Mouse (Mus musculus) heart, adult 11 months (tissue): Measurements from ENCODE around the gene Birc6.

Experiments
- DNase-seq: peaks from one replicate; pipeline ENCODE4 v3.0.0; 2022

Birc6 gene

DNA sequence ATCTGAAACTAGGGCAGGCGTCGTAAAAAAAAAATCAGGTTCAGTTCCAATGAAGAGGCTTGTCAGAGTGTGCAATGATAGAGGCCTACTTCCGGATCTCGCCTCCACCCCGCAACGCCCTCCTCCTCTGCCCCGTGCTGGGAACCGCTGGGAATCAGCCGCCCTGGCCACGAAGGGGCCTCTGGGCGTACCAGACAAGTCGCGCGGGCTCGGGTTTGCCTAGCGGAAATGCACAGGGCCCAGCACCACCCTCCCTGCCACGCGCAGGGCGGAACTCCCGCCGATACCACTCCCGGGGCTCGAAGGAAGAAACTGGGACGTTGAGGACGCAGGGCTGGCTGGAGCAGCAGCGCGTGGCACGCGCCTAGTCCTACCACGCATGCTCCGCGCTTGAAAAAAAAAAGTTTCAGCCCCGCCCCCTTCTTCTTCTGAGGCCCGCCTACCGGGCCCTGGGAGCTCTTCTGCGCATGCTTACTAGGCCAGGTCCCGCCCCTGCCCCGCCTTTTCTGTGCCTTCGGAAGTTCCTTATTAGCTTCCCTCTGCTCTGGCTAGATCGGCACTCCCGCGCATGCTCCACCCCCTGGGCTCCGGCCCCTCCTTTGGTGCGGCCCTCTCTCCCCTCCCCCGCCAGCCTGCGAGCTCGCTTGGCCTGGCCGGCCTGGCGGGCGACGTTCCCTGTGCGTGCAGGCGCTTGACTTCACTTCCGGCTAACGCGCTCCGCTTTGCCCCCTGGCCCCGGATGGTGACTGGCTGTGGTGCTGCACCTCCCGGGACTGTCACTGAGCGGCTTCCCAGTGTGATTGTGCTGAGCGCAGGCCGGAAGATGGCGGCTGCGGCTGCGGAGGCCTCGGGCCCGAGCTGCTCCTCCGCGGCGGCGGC, at the start of gene Birc6:
Gene Birc6 (plus strand): TSS at position 567 of the 879 bp plus-strand sequence.
- peak; percentile 100 for DNase-seq

DNA sequence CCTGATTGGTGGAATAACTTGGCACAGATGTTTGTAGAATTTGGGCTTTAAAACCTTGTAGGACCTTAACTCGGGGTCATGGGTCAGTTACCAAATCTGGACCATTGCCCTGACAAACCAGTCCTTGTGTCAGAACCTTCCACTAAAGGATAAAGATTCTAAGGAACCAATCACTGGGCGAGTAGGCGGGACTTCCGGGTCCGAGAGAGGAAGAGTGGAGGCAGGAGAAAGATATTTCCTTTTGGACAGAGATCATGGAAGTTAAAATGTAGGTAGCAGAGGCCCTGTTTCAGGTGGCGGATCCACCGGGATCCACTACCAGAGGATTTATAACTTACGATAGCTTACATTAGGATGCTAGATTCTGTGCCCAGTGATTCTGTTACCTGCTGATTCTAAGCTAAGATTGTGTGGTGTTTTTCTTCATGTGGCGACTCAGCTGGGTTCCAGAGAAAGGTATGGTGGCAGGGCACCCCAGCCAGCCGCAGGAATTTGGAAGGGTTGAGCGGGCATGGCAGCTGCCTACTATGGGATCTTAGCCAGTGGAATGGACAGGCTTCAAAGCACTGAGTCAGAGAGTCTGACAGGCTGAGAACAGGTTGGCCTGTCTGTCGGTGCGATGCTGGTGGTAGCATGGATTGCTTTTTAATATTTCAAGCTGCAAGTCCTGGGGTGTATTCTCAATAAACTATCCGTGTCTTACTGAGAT, 47.6 kb upstream of the Birc6 start:
- DNase-seq: peak; percentile 74

DNA sequence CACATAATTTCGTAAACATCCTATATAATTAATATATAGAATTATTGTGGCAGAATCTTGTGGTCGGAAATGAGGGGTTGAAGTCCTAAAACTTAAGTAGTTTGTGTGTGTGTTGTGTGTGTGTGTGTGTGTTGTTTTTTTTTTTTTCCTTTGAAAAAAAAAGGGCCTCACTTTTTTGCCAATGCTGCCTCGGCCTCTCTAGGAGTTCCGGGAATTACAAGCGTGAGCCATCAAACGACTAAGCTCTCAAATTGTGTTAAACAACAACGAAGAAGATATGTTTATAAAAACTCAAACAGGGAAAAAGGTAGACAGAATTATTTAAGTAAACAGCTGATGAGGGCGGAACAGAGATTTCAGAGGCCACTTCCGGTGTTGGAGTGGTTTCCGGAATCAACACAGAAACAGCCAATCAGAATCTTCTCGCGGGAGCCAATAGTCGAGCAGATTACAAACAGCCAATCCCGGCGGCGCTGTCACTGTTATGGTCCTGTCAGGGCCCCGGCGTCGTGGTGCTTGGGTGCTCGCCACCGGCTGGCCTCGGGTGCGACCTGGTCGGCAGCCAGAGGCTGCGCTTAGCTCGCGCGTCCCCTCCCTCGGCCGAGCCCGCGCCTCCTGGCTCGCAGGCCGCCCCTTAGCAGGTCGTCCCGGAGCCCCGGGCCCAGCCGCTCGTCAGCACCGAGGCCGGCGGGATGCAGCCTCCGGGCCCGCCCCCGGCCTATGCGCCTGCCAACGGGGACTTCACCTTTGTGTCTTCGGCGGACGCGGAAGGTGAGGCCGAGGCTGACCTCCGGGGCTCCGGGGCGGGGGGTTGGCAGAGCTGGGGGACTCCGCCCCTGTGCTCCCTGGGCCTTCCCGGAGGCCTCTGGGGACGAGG, 38.8 kb upstream of the Birc6 start, which contains the start of gene Yipf4:
Gene Yipf4 (plus strand): TSS at position 470 of the 877 bp plus-strand sequence.
- peak; percentile 100 for DNase-seq

DNA sequence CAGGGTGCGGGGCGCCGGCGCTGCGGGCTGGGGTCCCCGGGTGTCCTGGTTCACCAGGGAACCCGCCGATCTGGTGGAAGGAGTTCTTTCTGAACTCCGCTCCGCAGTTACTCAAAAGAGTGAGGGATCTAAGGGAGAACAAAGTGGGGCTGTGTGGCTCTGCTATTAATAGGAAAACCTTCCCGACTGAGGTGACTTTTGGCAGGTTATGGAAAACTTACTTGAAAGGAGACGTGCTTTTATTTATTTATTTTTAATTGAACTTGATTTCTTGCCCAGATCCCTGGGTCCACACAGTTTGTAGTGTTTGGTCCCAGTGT, 38.2 kb upstream of the Birc6 start:
- DNase-seq: no peak

DNA sequence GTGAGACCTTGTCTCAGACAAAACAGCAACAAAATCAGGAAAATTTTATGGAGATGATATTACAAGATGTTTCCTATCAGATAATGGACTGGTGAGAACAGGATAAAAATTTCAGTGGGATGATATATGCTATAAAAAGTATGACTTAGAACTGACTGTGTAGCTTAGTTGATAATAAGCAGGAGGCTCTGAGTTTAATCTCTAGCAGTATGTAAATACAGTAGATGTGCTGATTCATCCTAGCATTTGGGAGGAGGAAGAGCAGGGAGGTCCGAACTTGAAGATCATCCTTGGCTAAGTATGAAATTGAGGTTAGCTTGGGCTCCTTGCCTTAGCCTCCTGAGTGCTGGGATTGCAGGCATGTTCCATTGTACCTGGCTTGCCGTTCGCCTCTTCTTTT, 36.5 kb upstream of the Birc6 start:
- no peak for DNase-seq

DNA sequence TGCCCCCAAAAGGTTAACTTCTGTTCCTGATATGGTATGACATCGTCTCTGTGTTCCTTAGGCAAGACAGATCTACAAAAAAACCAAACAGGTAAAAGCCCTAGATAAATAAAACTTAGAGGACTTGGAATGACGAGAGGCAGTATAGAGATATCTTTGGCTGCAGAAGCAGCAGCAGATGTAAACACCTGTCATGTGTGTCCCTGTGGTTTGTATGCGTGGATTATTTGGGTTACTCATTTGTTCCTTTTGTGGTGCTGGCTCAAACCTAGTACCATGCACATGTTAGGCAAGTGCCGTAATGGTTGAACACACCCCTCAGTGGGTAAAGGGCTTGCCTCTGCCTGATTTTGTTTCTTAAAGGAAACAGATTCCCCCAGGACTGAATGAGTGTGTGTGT, 27.9 kb upstream of the Birc6 start:
- peak; percentile 30 for DNase-seq

DNA sequence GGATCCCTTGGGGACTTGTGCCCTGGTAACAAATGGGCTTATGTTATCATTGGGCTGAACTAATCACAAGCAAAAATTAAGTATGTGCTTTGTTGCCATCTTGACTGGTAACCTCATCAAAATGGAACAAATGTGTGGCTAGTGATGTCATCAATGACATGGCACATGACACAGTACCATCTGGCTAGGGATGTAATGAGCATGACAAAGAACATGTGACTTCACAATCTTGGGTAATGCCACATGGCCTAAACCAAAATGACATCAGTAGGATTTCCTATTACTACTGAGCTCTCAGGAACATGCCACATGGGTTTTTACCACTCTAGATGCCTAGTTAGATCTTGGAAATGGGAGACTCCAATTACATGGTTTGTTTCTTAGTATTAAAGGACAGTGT, 27.0 kb upstream of the Birc6 start:
- peak; percentile 28 for DNase-seq

DNA sequence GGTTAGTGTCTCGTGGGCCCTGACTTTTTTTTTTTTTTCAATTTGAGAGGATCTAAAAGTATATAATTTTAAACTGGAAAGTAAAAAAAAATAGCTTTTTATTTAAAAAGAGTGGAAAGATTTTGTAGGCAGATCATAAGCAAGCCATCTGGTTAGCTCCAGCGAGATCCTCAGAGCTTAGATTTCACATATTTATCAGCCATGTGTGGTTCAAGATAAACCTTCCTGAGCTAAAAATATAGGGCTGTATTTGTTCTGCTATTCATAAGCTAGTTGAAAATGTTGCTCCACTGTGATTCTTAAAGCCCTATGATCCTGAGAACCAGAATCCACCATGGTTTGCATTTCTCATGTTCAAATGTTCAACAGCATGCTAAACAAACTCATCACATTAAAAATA, 20.2 kb upstream of the Birc6 start:
- peak; percentile 2 for DNase-seq

DNA sequence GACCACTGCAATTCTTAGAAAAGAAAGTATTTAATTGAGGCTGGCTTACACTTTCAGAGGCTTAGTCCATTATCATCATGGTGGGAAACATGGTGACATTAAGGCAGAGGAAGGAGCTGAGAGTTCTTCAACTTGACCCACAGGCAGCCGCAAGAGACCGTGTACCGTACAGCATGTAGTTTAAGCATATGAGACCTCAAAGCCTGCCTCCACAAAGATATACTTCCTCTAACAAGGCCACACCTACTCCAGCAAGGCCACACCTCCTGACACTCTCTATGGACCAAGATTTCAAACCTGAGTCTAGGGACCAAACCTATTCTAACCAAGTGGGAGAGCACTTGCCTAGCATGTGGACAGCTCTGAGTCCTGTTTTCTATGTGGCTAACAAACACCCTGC, 19.5 kb upstream of the Birc6 start:
- DNase-seq: peak; percentile 80

DNA sequence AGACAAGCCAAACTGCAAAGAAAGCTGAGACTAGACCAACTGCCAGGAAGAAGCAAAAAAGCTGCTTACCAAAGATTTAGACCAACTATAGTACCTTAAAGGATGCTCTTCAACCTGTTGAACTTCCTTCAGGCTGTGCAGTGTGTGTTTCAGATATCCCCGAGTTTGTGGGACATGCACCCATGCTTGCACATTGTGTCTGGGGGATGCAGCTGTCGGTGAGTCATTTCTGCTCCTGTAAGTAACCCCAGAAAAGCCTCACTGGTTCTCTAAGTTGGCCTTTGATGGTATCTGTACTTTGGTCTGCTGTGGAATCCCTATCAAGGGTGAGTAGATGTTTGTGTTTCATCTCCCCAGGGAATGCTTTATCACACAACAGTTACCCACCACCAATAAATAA, 15.8 kb upstream of the Birc6 start:
- peak; percentile 54 for DNase-seq

DNA sequence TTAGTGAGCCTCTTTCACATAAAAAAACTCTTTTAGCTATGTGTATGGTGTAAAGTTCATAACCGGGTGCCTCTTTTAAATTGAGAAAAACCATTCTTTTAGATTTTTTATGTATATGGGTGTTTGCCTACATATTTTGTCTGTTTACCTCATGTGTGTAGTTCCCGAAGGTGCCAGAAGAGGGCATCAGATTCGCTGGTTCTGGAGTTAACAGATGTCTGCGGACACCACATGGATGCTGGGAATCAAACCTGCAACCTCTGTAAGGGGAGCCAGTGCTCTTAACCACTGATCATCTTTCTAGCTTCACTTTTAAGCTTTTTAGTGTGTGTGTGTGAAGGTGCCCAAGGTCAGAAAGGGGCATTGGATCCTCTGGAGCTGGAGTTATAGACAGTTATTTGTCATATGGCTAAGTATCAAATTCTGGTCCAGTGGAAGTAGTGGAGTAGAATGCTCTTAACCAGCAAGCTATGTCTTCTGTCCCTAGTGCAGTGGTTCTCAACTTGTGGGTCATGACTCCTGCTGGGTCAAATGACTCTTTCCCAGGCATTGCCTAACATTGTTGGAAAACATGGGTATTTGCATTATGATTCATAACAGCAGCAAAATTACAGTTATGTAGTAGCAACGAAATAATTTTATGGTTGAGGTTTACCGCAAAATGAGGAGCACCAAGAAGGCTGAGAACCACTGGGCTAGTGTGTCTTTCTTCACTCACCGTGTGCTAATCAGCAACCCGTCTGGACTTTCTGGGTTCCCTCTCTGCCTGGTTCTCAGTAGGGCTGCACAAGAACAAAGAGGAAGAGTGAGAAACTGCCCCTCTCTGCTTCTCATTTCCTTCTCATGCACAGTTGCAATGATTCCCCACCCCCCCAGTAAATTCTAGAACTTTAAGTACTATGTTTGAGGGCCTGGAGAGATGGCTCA, 5.0 kb upstream of the Birc6 start:
- no peak for DNase-seq

DNA sequence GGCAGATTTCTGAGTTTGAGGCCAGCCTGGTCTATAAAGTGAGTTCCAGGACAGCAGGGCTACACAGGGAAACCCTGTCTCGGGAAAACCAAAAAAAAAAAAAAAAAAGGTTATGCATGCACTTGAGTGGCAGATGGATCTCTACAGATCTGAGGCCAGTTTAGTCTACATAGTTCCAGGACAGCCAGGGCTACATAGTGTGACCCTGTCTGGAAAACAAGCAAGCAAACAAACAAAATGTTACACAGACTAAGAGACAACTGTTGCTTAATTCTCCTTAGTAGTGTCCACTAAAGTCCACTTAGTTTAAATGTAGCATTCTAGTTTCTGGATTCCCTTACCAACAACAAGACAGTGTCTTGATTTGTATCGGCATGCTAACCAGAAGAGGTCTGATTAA, 2.0 kb upstream of the Birc6 start:
- DNase-seq: peak; percentile 19

DNA sequence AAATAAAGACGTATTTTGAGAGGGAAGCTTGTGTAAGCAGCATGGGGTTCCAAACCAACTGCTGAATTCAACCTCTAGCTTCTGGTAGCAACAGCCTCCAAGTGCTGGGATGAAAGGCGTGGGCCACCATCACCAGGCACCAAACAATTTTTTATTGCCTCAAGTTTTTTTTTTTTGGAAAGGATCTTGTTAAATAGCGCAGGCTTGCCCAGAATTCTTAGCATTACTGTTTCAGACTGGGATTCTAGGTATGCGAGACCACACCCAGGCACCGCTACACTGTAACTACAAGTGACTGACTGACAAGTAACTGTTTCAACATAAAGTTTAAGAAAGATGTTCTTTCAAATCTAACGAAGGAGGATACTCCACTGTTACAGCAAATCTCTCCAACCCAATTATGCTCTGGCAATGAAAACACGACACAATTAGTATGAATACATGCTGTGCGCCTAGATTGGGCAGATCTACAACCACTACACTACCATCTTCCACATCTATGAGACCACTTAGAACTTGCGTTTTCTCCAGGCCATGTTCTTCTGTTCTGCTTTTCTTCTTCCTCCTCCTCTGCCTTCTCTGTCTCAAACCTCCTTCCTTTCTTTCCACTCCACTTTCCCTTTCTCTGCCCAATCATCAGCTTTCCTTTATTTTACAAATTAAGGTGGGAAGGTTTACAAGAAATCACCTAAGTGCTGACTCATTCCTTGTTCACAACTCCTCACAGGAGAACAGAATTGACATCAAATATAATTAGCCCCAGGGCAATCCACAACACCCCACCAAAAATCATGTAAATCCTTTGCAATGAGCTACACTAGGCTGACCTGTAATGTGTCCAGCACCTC, 1.1 kb upstream of the Birc6 start:
- peak; percentile 82 for DNase-seq

DNA sequence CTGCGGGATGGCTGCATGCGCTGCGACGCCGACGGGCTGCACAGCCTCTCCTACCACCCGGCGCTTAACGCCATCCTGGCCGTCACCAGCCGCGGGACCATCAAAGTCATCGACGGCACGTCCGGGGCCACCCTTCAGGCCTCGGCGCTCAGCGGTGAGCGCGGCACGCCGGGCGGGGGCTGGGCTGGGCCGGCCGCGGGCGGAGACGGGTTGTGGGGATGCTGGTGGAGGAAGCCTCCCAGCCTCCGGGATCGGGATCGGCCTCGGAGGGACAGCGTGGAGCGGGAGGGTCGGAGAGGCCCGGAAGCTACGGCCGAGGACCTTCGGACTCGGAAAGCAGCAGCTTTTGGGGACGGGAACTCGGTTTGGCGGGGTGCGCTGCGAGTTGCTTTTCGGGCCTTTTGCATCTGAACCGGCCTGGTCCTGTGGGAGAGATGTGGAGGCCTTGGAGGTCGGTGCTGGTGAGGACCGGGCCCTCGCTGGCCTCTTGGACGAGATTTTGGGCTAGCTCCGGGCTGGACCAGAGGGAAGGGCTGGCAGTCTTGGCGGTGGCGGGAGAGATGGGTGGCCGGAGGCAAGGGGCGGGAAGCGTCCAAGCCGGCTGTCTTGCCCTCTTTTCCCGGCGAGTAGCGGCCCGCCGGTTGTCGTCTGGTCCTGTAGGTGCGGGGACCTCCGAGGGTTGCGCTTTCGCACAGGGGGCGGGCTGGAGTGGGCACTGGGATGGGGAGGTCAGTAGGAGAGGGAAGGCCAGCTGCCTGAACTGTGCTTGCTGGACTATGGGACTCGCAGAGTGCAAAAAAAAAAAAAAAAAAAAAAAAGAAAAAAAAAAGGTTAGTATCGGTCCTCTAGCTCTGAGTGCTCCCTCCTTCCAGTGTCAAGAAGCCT, 795 bp downstream of the Birc6 start:
- peak; percentile 93 for DNase-seq

DNA sequence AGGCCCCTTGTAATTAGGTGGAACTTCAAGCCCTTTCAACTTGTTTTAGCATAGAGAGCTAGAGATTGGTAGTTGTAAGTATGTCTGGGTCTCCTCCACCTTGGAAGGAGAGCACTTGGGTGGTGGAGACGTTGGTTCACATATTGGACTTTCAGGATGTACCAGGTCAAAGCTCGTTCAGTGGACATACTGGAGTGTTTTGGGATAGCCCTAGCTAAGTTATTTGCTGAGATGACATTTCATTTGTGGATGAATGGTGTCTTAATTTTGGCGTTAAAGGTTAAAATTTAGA, 1.4 kb downstream of the Birc6 start:
- peak; percentile 74 for DNase-seq

DNA sequence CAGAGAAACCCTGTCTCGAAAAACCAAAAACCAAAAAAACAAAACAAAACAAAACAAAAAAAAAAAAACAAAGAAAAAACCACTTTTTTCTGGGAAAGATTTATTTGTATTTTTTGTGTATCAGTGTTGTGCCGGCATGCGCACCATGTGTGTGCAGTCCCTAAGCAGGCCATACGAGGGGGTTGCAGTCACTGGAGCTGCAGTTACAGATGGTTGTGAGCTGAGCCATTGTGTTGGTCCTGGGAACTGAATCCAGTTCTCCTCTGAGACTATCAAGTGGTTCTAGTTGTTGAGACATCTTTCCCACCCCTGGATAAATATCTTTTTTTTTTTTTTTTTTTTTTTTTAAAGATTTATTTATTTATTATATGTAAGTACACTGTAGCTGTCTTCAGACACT, 6.9 kb downstream of the Birc6 start:
- DNase-seq: no peak

DNA sequence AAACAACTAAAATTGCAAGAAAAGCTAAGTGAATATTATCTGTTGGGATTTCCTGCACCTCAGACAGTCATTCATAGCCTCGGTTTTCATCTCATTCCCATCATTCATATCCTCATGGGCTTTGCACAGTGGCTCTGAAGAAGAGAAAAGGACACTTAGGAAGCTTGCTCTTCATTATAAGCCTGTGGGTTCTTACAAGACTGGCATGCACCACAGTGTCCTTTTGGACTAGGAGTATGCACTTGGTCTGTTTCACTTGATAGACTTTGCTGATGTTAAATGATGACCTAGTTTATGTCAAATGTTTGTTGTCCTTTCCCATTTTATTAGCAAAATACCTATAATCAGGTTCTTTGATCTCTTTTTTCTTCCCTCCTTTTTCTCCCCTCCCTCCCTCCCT, 9.4 kb downstream of the Birc6 start:
- no peak for DNase-seq

DNA sequence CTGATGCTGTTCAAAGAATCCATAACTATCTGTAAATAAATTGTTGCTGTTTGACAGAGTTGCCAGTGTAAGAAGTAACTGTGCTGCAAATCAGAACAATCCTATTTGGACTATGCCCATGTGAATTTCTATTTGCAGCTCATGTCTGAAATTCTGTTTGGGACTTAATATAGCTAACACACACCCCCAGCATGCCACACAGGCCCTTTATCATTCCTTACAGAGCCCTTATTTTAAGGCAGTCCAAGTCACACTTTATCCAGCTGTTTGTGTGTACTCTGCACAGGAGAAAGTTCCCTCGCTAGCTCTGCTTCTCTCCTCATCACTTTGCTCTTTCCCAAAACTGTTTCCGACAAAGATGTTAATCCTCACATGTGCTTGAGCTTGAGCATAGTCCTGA, 15.5 kb downstream of the Birc6 start:
- no peak for DNase-seq

DNA sequence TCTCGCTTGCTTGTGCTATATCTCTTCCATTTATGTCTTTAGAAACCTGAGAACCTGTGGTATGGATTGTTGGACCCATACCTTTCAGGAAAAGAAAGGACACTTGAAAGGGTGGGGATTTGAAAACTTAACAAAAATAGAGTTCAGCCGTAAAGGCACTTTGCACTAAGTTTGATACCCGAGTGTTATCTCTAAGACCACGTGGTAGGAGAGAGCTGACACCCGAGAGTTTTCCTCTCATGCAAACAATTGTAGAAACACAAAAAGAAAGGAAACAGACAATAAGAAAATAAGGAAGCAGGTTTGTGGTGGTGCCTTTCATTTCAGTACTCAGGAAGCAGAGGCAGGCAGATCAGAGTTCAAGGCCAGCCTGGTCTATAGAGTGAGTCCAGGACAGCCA, 26.0 kb downstream of the Birc6 start:
- no peak for DNase-seq

DNA sequence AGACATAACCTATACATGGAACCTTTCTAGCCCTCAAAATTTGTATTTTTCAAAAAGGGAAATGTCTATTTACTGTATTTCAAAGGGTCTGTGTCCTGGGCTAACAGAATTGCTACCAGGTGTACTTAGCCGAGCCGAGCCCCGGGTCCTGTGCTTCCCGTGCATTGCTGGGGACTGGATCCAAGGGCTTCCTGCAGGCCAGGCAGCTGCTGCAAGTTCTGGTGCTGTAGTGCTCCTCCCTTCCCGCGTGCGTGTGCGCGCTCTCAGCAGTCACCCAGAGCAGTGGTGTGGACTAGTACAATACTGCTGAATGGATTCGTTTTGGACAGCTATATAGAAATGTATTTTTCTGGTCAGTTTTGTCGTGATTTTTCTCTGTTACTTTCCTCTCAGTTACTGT, 31.8 kb downstream of the Birc6 start:
- no peak for DNase-seq

DNA sequence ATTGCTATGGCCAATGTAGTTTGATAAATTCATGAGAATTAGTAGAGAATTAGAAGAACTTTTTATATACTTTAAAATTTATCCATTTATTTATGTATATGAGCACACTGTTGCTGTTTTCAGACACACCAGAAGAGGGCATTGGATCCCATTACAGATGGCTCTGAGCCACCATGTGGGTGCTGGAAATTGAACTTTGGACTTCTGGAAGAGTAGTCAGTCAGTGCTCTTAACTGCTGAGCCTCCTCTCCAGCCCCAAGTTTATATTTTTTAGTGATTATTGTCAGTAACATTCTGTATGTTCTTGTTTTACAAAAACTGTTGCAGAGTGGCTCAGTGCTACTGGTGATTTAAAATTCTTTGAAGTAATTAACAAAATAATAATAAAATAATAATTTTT, 36.1 kb downstream of the Birc6 start:
- DNase-seq: no peak
